Mouse (Mus musculus) CD4-positive, CD25-positive, alpha-beta regulatory T cell, adult 4 months (primary cell): ENCODE data around the gene Exoc6b. TPM values are rescaled to one million over a fixed set of nuclear protein-coding genes. Genes with fewer than 3 reads are reported as not detected.

Experiments used
- ATAC-seq: one replicate; pipeline ENCODE4 v1.8.0; 2017
- polyA plus RNA-seq, 2 experiments: library from polyadenylated mRNA; unstranded; fragments of 100-300 nt; shearing (Covaris generic); gene quantifications; one replicate each; pipeline ENCODE4 v1.2.1; 2017

Gene Exoc6b
- polyA plus RNA-seq, 2 experiments from 2014 or later, result 12.6 to 14.9 TPM

DNA sequence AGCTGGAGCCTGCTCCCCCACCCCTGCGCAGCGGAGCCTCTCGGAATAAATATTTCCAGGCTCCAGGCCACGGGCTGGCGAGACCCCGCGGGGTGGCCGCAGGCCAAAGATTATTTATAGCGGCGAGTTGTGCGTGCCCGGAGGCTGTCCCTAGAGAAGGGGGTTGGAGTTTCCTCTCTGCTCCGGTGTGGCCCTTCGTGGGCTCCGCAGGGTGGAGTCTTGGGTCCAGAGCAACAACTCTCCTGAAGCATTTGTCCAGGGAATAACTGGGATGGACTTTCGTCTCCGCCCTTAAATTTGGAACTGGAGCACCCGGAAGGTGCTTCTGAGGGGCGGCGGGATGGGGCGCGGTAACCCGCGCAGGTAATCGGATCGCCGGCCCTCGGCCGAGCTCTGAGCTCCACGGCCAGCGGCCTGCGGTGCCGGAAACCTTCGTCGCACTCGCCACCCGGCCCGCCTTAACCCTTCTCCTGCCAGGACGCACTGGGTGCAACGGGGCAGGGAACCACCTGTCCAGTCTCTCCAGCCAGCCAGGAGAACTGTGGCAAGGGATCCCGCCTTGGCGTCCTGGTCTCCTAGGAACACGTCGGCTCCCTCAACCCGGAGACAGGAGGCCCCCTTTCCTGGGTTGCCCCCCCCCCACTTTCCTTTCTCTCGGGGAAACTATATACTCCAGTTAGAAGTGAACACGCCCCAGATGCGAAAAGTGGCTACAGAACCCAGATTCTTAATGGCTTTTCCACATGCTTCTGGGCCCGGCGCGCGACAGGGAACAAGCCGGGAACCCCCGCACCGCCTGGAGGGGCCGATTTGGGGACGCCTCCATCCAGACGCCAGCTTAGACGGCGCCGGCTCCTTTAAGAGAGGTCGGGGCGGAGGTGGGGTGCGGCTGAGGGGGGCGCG lies 484.3 kb downstream of the Exoc6b start:
- ATAC-seq, result no peak

DNA sequence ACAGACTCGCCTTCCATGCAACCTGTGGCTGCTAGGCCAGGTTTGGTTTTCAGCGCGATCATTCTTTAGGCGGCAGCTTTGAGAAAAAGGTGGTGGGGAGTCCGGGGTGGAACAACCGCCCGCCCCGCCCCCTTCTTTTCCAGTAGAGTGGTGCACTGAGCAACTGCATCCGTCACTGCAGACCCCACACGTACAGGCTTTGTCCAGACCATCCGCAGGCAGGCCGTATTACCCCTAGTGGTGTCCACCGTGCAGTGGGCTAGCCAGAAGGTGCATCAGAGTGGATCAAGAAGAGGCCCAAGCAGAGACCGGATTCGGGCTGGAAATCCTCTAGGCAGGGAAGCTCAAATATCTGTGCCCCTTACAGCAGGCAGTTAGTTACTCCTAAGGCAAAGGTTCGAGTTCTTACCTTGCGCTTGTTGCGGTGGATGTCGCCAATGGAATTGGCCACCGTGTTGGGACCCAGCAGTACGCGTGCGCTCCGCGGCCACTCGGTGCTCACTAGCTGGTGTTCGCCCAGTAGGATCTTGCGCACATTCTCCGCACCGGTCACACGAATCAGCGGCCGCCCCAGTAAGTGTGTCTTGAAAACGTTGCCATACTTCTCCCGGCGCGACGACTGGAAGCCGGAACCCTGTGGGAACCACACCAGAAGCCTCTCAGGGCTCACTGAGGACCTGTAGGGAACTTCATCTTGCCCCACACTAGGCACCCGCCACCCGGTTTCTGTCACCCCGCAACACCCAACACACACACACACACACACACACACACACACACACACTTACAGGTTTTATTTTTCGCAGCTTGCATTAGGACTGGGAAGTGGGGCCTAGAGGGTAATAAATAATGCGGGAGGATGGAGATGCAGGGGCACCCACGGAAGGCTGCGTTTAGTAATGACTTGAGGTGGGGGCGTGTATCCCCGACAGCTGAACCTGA lies 485.2 kb downstream of the Exoc6b start:
- no peak for ATAC-seq

DNA sequence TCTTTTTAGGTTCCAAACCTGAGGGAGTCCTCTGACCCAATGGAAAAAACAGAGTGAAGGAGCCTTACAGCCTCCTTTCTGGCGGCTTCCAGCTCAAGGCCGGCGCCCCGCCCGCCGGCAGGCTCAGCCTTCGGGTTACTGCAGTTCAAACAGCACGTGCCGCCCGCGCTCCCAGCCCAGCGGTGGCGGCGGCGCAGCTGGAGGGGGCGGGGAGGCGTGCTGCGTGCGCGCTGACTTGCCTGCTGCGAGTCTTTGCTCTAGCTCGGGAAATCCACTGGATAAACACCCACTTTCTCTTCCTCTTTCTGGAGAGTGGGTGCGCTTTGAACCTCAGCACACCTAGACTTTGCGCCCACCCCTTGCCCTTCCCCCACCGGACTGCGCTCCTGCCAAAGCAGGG lies 485.9 kb downstream of the Exoc6b start:
- ATAC-seq, result peak; percentile 65

- no peak for ATAC-seq
These were observed 486.5 kb downstream of the Exoc6b start for GRCm38 (mm10) chr6:84582826-84583225.

DNA sequence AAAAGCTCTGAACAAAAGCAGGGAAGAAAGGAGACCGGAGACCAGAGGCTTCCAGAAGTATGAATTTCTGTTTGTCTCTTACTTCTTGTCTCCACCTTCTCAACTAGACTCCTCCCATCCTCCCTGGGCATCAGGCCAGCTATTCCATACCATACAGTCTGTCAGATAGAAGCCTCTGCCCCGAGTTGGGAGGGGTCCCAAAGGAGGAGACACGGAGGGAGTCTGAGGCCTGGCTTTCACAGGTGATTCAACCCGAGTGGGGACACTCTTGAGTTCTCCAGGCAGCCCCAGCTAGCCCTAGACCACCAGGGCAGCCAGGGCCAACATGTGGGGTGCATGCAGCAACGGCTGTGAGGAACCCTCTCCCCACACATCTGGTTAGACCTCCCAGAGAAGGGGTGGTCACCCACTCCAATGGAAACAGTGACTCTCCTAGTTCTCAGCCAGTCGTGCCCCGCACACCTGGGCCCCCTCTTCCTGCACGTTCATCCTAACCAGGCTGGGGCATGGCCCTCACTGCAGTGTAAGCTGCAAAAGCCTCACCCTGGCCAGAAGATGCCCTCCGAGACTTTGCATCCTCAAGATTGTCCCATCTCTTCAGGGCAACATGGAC lies 487.4 kb downstream of the Exoc6b start:
- no peak for ATAC-seq

DNA sequence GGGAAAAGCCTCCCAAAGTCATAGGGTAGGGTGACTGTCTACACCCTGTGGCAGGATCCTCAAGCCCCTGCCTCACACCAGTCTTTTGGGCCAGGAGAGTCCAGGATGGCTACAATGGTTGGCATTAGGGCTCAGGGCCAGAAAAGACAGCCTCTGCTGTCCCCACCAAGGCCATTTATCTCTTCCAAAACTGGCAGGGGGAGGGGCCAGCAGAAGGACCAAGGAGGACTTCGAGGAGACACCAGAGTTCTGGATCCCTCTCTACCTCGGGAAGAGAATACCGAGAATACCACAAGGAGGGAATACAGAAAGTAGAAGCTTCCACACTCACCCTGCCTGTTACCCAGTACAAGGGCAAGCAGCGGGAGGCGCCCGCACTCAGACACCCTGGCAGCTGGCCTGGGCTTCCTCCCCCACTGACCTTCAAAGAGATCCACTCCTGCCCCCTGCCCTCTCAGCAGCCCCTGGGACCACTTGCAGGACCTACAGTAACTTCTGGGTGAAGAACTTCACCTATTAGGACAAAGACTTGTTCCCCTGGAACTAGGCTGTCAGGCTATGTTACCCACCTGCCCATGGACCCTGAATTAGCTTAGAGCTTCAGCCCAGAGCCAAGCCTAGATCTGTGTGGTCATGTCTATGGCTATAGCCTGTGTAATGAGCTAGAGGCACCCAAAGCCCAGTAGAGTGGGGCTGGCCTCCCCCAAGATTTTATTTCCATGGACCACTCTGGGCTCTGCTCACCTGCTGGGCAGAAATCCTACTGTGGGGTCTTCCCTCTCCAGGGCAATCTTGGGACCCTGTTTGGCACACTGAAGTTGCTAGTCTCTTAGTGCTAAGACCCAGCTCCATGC lies 488.1 kb downstream of the Exoc6b start:
- no peak for ATAC-seq

DNA sequence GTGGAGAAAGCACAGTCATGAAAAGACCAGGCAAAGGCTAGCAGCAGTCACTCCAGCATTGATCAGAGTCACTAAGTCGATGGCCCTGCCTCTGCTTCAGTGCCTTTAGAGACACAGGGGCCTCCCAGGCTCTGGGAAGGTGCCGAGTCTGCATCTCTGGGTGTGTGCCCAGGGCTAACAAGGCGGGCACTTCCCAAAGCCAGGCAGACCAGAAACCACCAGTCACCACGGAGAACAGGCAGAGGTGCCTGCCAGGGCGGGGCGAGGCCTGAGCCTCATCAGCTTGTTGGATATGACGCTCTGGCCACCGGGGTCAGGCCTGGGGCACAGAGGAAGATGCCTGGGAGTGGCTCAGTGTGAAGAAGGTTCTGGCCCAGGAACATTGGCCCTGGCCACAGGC lies 489.8 kb downstream of the Exoc6b start:
- ATAC-seq, result no peak

DNA sequence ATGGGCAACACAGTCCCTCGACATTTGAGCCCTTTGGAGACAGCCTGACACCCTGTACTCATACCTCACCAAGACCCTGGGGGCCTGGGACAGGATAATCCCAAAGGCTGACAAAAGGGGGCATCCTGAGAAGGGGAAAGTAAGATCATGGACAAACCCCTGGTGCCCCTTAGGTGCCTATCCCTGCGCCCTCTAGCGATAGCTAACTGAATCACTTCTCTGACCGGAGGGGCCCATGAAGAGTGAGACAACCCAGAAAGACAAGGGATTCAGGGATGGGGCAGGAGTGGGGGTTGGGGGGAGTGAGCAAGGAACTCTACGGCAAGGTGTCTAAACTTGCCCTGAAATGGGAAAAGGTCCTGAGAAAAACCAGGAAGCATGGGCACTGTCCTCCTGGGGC lies 490.4 kb downstream of the Exoc6b start:
- ATAC-seq, result no peak

GRCm38 (mm10) chr6:84577898-84578297 lies 491.4 kb downstream of the Exoc6b start:
- ATAC-seq, result no peak

- ATAC-seq, result no peak
These were observed 495.2 kb downstream of the Exoc6b start for GRCm38 (mm10) chr6:84573905-84574660.

- no peak for ATAC-seq
These were observed 499.3 kb downstream of the Exoc6b start for GRCm38 (mm10) chr6:84570039-84570438.

- ATAC-seq, result no peak
These were observed 499.7 kb downstream of the Exoc6b start for GRCm38 (mm10) chr6:84569590-84569989.

- no peak for ATAC-seq
These were observed 500.4 kb downstream of the Exoc6b start for GRCm38 (mm10) chr6:84568880-84569279.

Other genes starting within 250 kb of the Exoc6b start
- gene Spr, start 68.3 kb upstream of the Exoc6b start, polyA plus RNA-seq, result 10 to 100 TPM; 17.8 to 33.4 TPM
- not detected for gene Emx1, start 117.9 kb upstream of the Exoc6b start, polyA plus RNA-seq